ENCODE assay signal across 28 mouse cellular contexts in the genomic region with DNA sequence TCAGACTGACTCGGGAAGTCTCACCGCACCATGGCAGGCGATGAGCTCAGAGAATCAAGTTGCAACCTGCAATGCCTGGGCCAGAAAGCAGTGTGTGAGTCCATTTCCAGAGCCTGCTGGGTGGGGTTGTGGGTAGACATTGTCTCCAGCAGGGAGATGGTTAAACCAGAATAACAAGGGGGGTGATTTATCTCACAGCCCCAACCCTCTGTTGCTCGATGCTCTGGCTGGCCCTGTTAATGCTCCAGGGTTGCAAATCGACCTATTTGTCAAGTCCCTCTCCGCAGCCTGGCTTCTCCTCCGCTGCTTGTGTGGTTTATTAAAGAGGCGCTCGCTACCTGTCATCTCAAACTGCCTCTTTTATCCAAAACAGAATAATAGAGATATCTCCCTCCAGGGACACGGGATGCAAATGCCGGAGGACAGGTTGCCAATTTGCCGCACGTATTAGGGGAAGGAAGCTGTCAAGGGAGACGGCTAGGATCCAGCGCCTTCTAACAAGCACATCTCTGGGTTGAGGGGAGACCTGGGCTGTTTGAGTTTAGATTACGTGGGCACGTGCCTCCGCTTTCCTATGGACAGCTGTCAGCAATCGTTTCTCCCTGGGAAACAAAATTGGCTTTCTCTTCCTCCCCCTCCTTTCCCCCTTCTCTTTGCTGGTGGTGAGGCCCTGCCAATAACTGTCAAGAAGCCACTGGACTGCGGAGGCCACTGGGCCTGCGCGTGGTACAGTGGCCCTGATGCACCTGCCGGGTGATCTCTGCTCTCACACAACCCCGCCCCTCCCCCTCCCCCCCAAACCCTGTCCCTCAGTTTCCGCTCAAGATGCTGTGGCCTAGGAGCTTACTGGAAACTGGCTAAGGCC. TPM values are rescaled to one million over a fixed set of nuclear protein-coding genes. Genes with fewer than 3 reads are reported as not detected.
A peak's percentile ranks its signal among the peaks of the same experiment; 100 is the strongest.
DNase-seq lines count a peak whose midpoint lies in the region; ATAC-seq lines count a peak whose summit lies in the region.
"Had no signal": no experiment of that assay in that cellular context is flagged by ENCODE, and none has a peak within 500 bp of the region (broad histone marks: within the 10 kb centered on the region; RNA-seq: fewer than 3 reads in every experiment).

No protein-coding gene starts in this region.

- H3K36me3 ChIP-seq in hindbrain, embryonic 12.5 days: no peaks in the 10 kb centered on the region
- no peaks in the 10 kb centered on the region for H3K36me3 ChIP-seq in hindbrain, embryonic 15.5 days
- no peaks in the 10 kb centered on the region for H3K36me3 ChIP-seq in midbrain, embryonic 15.5 days (replicated peaks)
- no peaks in the 10 kb centered on the region for H3K36me3 ChIP-seq in stomach, embryonic 16.5 days (ENCODE audit: control insufficient read depth, insufficient read depth, low read length)
- H3K36me3 ChIP-seq: embryonic facial prominence, embryonic 12.5 days; G1E; heart, embryonic 13.5 days; limb, embryonic 13.5 days; liver, embryonic 12.5 days had no signal

- H3K27me3 ChIP-seq in hindbrain, embryonic 12.5 days: peaks cover 6% of the 10 kb centered on the region; the same call in 1 of the 2 replicates
- no peaks in the 10 kb centered on the region for H3K27me3 ChIP-seq in hindbrain, embryonic 15.5 days
- H3K27me3 ChIP-seq in midbrain, embryonic 15.5 days (replicated peaks): 0 out of 2 replicates have a peak, but pooled peaks cover 3% of the 10 kb centered on the region
- H3K27me3 ChIP-seq in stomach, embryonic 16.5 days (ENCODE audit: control insufficient read depth, insufficient read depth, low read length): no peaks in the 10 kb centered on the region
- H3K27me3 ChIP-seq: CH12.LX; liver, embryonic 12.5 days had no signal

- 0 out of 2 replicates have a peak, but pooled peaks cover 4% of the 10 kb centered on the region for H3K9me3 ChIP-seq in hindbrain, embryonic 12.5 days (replicated peaks)
- H3K9me3 ChIP-seq in hindbrain, embryonic 15.5 days: no peaks in the 10 kb centered on the region
- no peaks in the 10 kb centered on the region for H3K9me3 ChIP-seq in midbrain, embryonic 15.5 days
- no peaks in the 10 kb centered on the region for H3K9me3 ChIP-seq in stomach, embryonic 16.5 days (replicated peaks; ENCODE audit: control insufficient read depth, low read length)
- H3K9me3 ChIP-seq: embryonic facial prominence, embryonic 12.5 days; G1E; heart, embryonic 13.5 days; liver, embryonic 12.5 days had no signal

- H3K4me1 ChIP-seq in hindbrain, embryonic 12.5 days: peaks cover 14% of the 10 kb centered on the region
- peaks cover 11% of the 10 kb centered on the region for H3K4me1 ChIP-seq in hindbrain, embryonic 15.5 days (replicated peaks)
- peaks cover 14% of the 10 kb centered on the region for H3K4me1 ChIP-seq in midbrain, embryonic 15.5 days
- H3K4me1 ChIP-seq in stomach, embryonic 16.5 days (ENCODE audit: control insufficient read depth, insufficient read depth, low read length): peaks cover 12% of the 10 kb centered on the region
- H3K4me1 ChIP-seq: liver, embryonic 12.5 days had no signal

- intact Hi-C loops in left cerebral cortex, postnatal 36 days (cut with DNase I): no loop called here

- H3K27ac ChIP-seq in hindbrain, embryonic 12.5 days: peak overlapping the region; percentile 19; the same call in 1 of the 2 replicates
- H3K27ac ChIP-seq in hindbrain, embryonic 15.5 days (replicated peaks): peak overlapping the region; percentile 34; the same call in 1 of the 2 replicates
- H3K27ac ChIP-seq in midbrain, embryonic 15.5 days: peak overlapping the region; percentile 5; the same call in 1 of the 2 replicates
- peak overlapping the region; percentile 71; the same call in 1 of the 2 replicates for H3K27ac ChIP-seq in stomach, embryonic 16.5 days (ENCODE audit: low read length)
- H3K27ac ChIP-seq: embryonic facial prominence, embryonic 12.5 days; heart, adult 2 months; heart, embryonic 13.5 days; layer of hippocampus, adult 2 months; limb, embryonic 13.5 days; liver, embryonic 12.5 days had no signal

- H3K4me2 ChIP-seq in hindbrain, embryonic 12.5 days (replicated peaks): peak overlapping the region; percentile 0; the same call in 1 of the 2 replicates
- peak overlapping the region; percentile 32 for H3K4me2 ChIP-seq in hindbrain, embryonic 15.5 days
- 0 out of 2 replicates have a peak overlapping the region, but pooled peaks have one; percentile 13 for H3K4me2 ChIP-seq in midbrain, embryonic 15.5 days
- H3K4me2 ChIP-seq in stomach, embryonic 16.5 days (ENCODE audit: low read depth, low read length): 0 out of 2 replicates have a peak overlapping the region, but pooled peaks have one; percentile 3
- H3K4me2 ChIP-seq: embryonic facial prominence, embryonic 12.5 days; heart, embryonic 13.5 days; limb, embryonic 13.5 days; liver, embryonic 12.5 days had no signal

- H3K9ac ChIP-seq in hindbrain, embryonic 12.5 days: no peak overlapping the region
- H3K9ac ChIP-seq in hindbrain, embryonic 15.5 days: no peak overlapping the region
- H3K9ac ChIP-seq in midbrain, embryonic 15.5 days: no peak overlapping the region
- H3K9ac ChIP-seq in stomach, embryonic 16.5 days (ENCODE audit: low read length): 0 out of 2 replicates have a peak overlapping the region, but pooled peaks have one; percentile 42
- H3K9ac ChIP-seq: embryonic facial prominence, embryonic 12.5 days; heart, embryonic 13.5 days; limb, embryonic 13.5 days; liver, embryonic 12.5 days had no signal

- no peak for DNase-seq in left cerebral cortex, postnatal 36 days (ENCODE audit: low spot score in 2 of 2)
- no peak for DNase-seq in MN1 (ENCODE audit: low spot score)
- DNase-seq: adrenal gland, adult 2 months; B cell, adult 2 months; cerebellum, adult 2 months; cerebellum, postnatal 25 days; gastrocnemius, postnatal 36 days; heart, adult 2 months; heart, postnatal 14 days; kidney, adult 9 months; kidney, postnatal 25 days; lung, adult 18-20 months; lung, postnatal 10 days had no signal

- peak; percentile 73 for ATAC-seq in hindbrain, embryonic 12.5 days (ENCODE audit: low FRiP score)
- ATAC-seq in hindbrain, embryonic 15.5 days (ENCODE audit: low FRiP score, low read depth): peak; percentile 46; the same call in 1 of the 2 replicates
- ATAC-seq in midbrain, embryonic 15.5 days (replicated peaks): peak; percentile 81
- ATAC-seq in stomach, embryonic 16.5 days (ENCODE audit: insufficient read depth, low FRiP score): no peak
- no peak for ATAC-seq in monocyte, adult 5-6 weeks (replicated peaks; ENCODE audit: insufficient number of reproducible peaks, low FRiP score, low TSS enrichment, poor library complexity, severe bottlenecking)
- ATAC-seq: inflammation-experienced regulatory T-cells, adult 6 months; liver, embryonic 12.5 days had no signal

- 55% methylated on average over 25 of the region's 25 CpGs for WGBS in hindbrain, embryonic 12.5 days
- 38% methylated on average over 25 of the region's 25 CpGs for WGBS in hindbrain, embryonic 15.5 days
- WGBS in midbrain, embryonic 15.5 days: 41% methylated on average over 25 of the region's 25 CpGs
- WGBS in stomach, embryonic 16.5 days: 55% methylated on average over 25 of the region's 25 CpGs

- H3K4me3 ChIP-seq in hindbrain, embryonic 12.5 days: no peak overlapping the region
- no peak overlapping the region for H3K4me3 ChIP-seq in hindbrain, embryonic 15.5 days
- H3K4me3 ChIP-seq in midbrain, embryonic 15.5 days: no peak overlapping the region
- no peak overlapping the region for H3K4me3 ChIP-seq in stomach, embryonic 16.5 days (replicated peaks; ENCODE audit: low read length)
- H3K4me3 ChIP-seq: embryonic facial prominence, embryonic 12.5 days; heart, adult 2 months; heart, embryonic 13.5 days; layer of hippocampus, adult 2 months; limb, embryonic 13.5 days; liver, embryonic 12.5 days had no signal

RNA-seq across cellular contexts. Expression of a gene that starts 57.4 kb away (rescaled TPM):
- polyA plus RNA-seq in hindbrain, embryonic 12.5 days (2016; fragmentation: Nextera tagmentation; extraction: Ambion mirVana): 0.61 and 0.81 TPM in 2 replicates
- 0.10 and 0.30 TPM in 2 replicates for polyA plus RNA-seq in hindbrain, embryonic 15.5 days (2015; fragmentation: Nextera tagmentation; extraction: Ambion mirVana)
- 2.9 and 3.7 TPM in 2 replicates for polyA plus RNA-seq in midbrain, embryonic 15.5 days (2015; fragmentation: Nextera tagmentation; extraction: Ambion mirVana)
- 106 and 110 TPM in 2 replicates for polyA plus RNA-seq in stomach, embryonic 16.5 days (2015; fragmentation: Nextera tagmentation; extraction: Ambion mirVana)
- total RNA-seq in left cerebral cortex, postnatal 36 days (2021): not detected
- total RNA-seq in monocyte, adult 5-6 weeks (2017): not detected in 3 replicates
- total RNA-seq: adrenal gland, adult 2 months; CH12.LX; G1E; heart, adult 2 months; heart, postnatal 14 days; layer of hippocampus, adult 2 months; layer of hippocampus, postnatal 25 days; neutrophil, adult 5-6 weeks had no signal
- polyA plus RNA-seq: adrenal gland, adult 2 months; G1E; inflammation-experienced regulatory T-cells, adult 6 months had no signal

Comparison
In these comparisons a context has a peak if more than half of its experiments do, and no peak if none do; other contexts are left out.
1. ATAC-seq: peak in hindbrain, embryonic 12.5 days (single experiment), hindbrain, embryonic 15.5 days (single experiment) and midbrain, embryonic 15.5 days (single experiment); none in stomach, embryonic 16.5 days (single experiment) and monocyte, adult 5-6 weeks (single experiment).
2. H3K27ac ChIP-seq: peak in every context shown above with its lines; median percentile 71 in stomach, embryonic 16.5 days; 34 in hindbrain, embryonic 15.5 days; 19 in hindbrain, embryonic 12.5 days; 5 in midbrain, embryonic 15.5 days.
3. RNA of a gene that starts 57.4 kb away (polyA plus RNA-seq): 106 to 110 TPM in stomach, embryonic 16.5 days; 2.9 to 3.7 TPM in midbrain, embryonic 15.5 days, 0.61 to 0.81 TPM in hindbrain, embryonic 12.5 days and 0.10 to 0.30 TPM in hindbrain, embryonic 15.5 days; every median in the first group is over 10 times any median in the second.
4. Peak in every context shown above with its lines, with median percentiles within 50 percentile points of each other: H3K4me2 ChIP-seq.